In the genomic region with DNA sequence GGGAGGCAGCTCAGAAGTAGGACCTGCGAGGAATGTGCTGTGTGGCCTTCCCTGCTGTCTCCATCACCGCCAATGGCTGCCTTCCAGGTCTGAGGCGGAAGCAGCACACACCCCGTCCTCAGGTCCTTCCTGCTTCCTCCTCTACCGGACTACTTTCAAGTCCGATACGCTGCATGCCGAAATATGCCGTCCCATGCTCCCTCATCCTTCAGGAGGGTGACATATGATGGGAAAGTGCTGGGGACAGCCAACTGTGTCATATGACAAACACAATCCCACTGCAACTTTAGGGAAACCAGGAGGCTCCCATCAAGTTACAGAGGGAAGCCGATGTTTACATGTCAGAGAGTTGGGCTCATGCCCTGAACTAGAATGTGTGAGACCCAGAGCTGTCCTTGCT, we compare ENCODE assay signal across 16 mouse cellular contexts. TPM values are rescaled to one million over a fixed set of nuclear protein-coding genes. Genes with fewer than 3 reads are reported as not detected.
DNase-seq lines count a peak whose midpoint lies in the region; ATAC-seq lines count a peak whose summit lies in the region.
"Had no signal": no experiment of that assay in that cellular context is flagged by ENCODE, and none has a peak within 500 bp of the region (broad histone marks: within the 10 kb centered on the region; RNA-seq: fewer than 3 reads in every experiment).

No protein-coding gene starts in this region.

- no peaks in the 10 kb centered on the region for H3K36me3 ChIP-seq in limb, embryonic 15.5 days
- H3K36me3 ChIP-seq in stomach, embryonic 15.5 days: no peaks in the 10 kb centered on the region
- H3K36me3 ChIP-seq: hindbrain, embryonic 12.5 days had no signal

- H3K9me3 ChIP-seq in limb, embryonic 15.5 days: no peaks in the 10 kb centered on the region
- H3K9me3 ChIP-seq in stomach, embryonic 15.5 days: no peaks in the 10 kb centered on the region
- H3K9me3 ChIP-seq: hindbrain, embryonic 12.5 days had no signal

- no peak overlapping the region for H3K4me2 ChIP-seq in limb, embryonic 15.5 days
- H3K4me2 ChIP-seq in stomach, embryonic 15.5 days: peak overlapping the region; percentile 11; the same call in 1 of the 2 replicates
- H3K4me2 ChIP-seq: hindbrain, embryonic 12.5 days had no signal

- H3K27me3 ChIP-seq in limb, embryonic 15.5 days: no peaks in the 10 kb centered on the region
- H3K27me3 ChIP-seq in stomach, embryonic 15.5 days (replicated peaks): no peaks in the 10 kb centered on the region
- H3K27me3 ChIP-seq: Patski had no signal

- no peak overlapping the region for H3K4me3 ChIP-seq in limb, embryonic 15.5 days
- H3K4me3 ChIP-seq in stomach, embryonic 15.5 days (replicated peaks): no peak overlapping the region
- H3K4me3 ChIP-seq: hindbrain, embryonic 12.5 days had no signal

- DNase-seq in kidney, postnatal 10 days: peak; percentile 57
- no peak for DNase-seq in kidney, adult 9 months
- peak; percentile 44 for DNase-seq in heart, adult 8-10 months (ENCODE audit: low spot score)
- no peak for DNase-seq in retina, embryonic 14.5 days (ENCODE audit: low spot score)
- DNase-seq in urinary bladder, postnatal 10 days (ENCODE audit: low spot score): no peak
- DNase-seq: spleen, adult 18-20 months; thymus, postnatal 14 days had no signal

- WGBS in limb, embryonic 15.5 days: 70% methylated on average over 10 of the region's 10 CpGs
- 43% methylated on average over 10 of the region's 10 CpGs for WGBS in stomach, embryonic 15.5 days

- H3K9ac ChIP-seq in limb, embryonic 15.5 days: no peak overlapping the region
- no peak overlapping the region for H3K9ac ChIP-seq in stomach, embryonic 15.5 days

- H3K27ac ChIP-seq in limb, embryonic 15.5 days: 0 out of 2 replicates have a peak overlapping the region, but pooled peaks have one; percentile 57
- H3K27ac ChIP-seq in stomach, embryonic 15.5 days: peak overlapping the region; percentile 44; the same call in 1 of the 2 replicates
- H3K27ac ChIP-seq: macrophage had no signal

- no peak for ATAC-seq in limb, embryonic 15.5 days (ENCODE audit: insufficient number of reproducible peaks, low FRiP score, low TSS enrichment, low read depth)
- ATAC-seq in stomach, embryonic 15.5 days (ENCODE audit: insufficient read depth, low FRiP score, low read depth): no peak
- no peak for ATAC-seq in erythroid progenitor cell, adult 5-6 weeks (replicated peaks; ENCODE audit: low FRiP score, poor library complexity, severe bottlenecking)
- ATAC-seq: Patski had no signal

- peaks cover 51% of the 10 kb centered on the region for H3K4me1 ChIP-seq in limb, embryonic 15.5 days
- peaks cover 38% of the 10 kb centered on the region for H3K4me1 ChIP-seq in stomach, embryonic 15.5 days

RNA-seq across cellular contexts. Expression of a gene that starts 43.8 kb away (rescaled TPM):
- 1 to 10 TPM; 2.7 to 7.8 (median 4.7) TPM for total RNA-seq in heart, adult 8-10 months (2022)
- polyA plus RNA-seq in limb, embryonic 15.5 days (2015; fragmentation: Nextera tagmentation; extraction: Ambion mirVana): 0.36 and 0.42 TPM in 2 replicates
- polyA plus RNA-seq in stomach, embryonic 15.5 days (2015; fragmentation: Nextera tagmentation; extraction: Ambion mirVana): 0.22 and 0.60 TPM in 2 replicates
- total RNA-seq in erythroid progenitor cell, adult 5-6 weeks (2015; ENCODE audit: low replicate concordance): not detected in 2 replicates
- total RNA-seq in erythroid progenitor cell, adult 5-6 weeks (2017; ENCODE audit: low replicate concordance): not detected in 2 replicates
- total RNA-seq: adrenal gland, postnatal 36 days; left cerebral cortex, postnatal 10 days; monocyte, adult 5-6 weeks had no signal
- polyA plus RNA-seq: macrophage, Patski had no signal

Comparison
In these comparisons a context has a peak if more than half of its experiments do, and no peak if none do; other contexts are left out.
1. DNase-seq: peak in kidney, postnatal 10 days (single experiment) and heart, adult 8-10 months (single experiment); none in kidney, adult 9 months (single experiment), retina, embryonic 14.5 days (single experiment) and urinary bladder, postnatal 10 days (single experiment).